Mouse (Mus musculus) hindbrain, embryonic 11.5 days (tissue): ENCODE results near the gene Elp1. TPM values are rescaled to one million over a fixed set of nuclear protein-coding genes. Genes with fewer than 3 reads are reported as not detected.

Source experiments
- ATAC-seq: fragments of 200-750 bp; cut with Nextera tagmentation; 2 replicates; pipeline ENCODE4 v1.8.0; 2017; ENCODE audit warnings: mild to moderate bottlenecking, moderate TSS enrichment, moderate library complexity; ENCODE audit not compliant: low FRiP score
- DNase-seq: peaks from one replicate; pipeline ENCODE4 v3.0.0-alpha.2; 2015; ENCODE audit warnings: low spot score
- H3K27ac ChIP-seq: fragments of 300-500 bp; sonication (generic); 2 replicates; pipeline ENCODE4 v1.5.1; 2014; ENCODE audit warnings: mild to moderate bottlenecking, low read depth, low read length
- H3K27me3 ChIP-seq: fragments of 300-500 bp; sonication (generic); 2 replicates; pipeline ENCODE4 v1.6.1; 2014; ENCODE audit warnings: mild to moderate bottlenecking, low read length, moderate library complexity, mixed read lengths; ENCODE audit not compliant: control insufficient read depth, insufficient read depth
- H3K36me3 ChIP-seq: fragments of 300-500 bp; sonication (generic); 2 replicates; pipeline ENCODE4 v1.6.1; 2014; ENCODE audit warnings: mild to moderate bottlenecking, low read length, moderate library complexity, mixed read lengths; ENCODE audit not compliant: control insufficient read depth, insufficient read depth
- H3K4me1 ChIP-seq: fragments of 300-500 bp; sonication (generic); replicated peaks from 2 replicates; pipeline ENCODE4 v1.6.1; 2014; ENCODE audit warnings: low read length, mixed read lengths; ENCODE audit not compliant: control insufficient read depth, insufficient read depth
- H3K4me2 ChIP-seq: fragments of 300-500 bp; sonication (generic); replicated peaks from 2 replicates; pipeline ENCODE4 v1.6.1; 2014; ENCODE audit warnings: mild to moderate bottlenecking, low read depth, low read length
- H3K4me3 ChIP-seq: fragments of 300-500 bp; sonication (generic); 2 replicates; pipeline ENCODE4 v1.5.1; 2014; ENCODE audit warnings: low read depth, low read length
- H3K9ac ChIP-seq: fragments of 300-500 bp; sonication (generic); 2 replicates; pipeline ENCODE4 v1.6.1; 2014; ENCODE audit warnings: low read depth, low read length
- H3K9me3 ChIP-seq: fragments of 300-500 bp; sonication (generic); 2 replicates; pipeline ENCODE4 v1.6.1; 2016; ENCODE audit warnings: low read length; ENCODE audit not compliant: control insufficient read depth
- WGBS: fragments of 180-500 bp; shearing (Covaris S2); extraction: QIAGEN DNeasy Blood & Tissue Kit; methylation state at CpG from one replicate; pipeline ENCODE4 v1.1.7; 2014; 5-methylcytosine and 5-hydroxymethylcytosine counted together
- polyA plus RNA-seq: library from polyadenylated mRNA; unstranded; fragments of >200 nt; fragmentation: Nextera tagmentation; extraction: Ambion mirVana; gene quantifications from 2 replicates; pipeline ENCODE4 v1.2.1, GENCODE M21; 2014

The Elp1 gene
- polyA plus RNA-seq, 1 experiment from 2014 or later = 74.9 TPM

DNA sequence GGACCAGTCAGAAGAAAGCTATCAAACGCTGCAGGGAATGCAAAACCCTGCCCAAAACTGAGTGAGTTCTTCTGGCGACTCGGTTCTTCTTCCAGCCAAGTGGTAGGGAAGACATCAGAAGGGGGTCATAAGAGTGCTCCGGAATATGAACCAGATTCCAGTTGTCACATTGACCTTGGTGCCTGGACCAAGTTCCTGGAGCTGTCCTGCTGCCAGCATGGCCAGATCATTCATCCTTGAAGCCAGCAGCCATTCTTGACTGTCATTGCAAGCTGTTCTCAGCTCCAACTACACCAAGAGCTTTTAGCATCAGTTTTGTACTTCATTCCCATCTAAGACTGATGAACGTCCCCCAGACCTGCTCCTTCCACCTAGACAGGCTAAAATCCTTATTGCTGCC lies 85.3 kb downstream of the Elp1 start:
- ATAC-seq (no peak), DNase-seq (no peak)
- WGBS = 61% methylated on average over 5 of the region's 5 CpGs
- H3K4me2 ChIP-seq = no peak overlapping the region
- H3K9ac ChIP-seq = no peak overlapping the region
- no peaks in the 10 kb centered on the region for H3K4me1 ChIP-seq
- no peaks in the 10 kb centered on the region for H3K36me3 ChIP-seq
- H3K9me3 ChIP-seq = no peaks in the 10 kb centered on the region
- no peaks in the 10 kb centered on the region for H3K27me3 ChIP-seq
- H3K27ac ChIP-seq = no peak overlapping the region
- no peak overlapping the region for H3K4me3 ChIP-seq

DNA sequence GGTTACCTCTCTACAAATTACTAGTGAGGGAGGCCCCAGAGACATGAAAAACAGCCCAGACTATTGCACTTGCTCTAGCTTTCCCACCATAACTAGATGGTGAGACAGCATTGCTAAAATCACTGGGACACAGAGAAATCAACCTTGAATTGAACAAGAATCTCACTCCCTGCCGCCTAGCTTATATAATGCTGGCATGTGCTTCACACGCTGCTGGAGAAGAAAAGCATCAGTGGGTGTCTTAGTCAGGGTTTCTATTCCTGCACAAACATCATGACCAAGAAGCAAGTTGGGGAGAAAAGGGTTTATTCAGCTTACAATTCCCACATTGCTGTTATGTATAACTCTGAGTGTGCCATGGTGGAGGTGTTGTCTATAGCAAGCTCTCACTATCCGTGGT lies 89.0 kb downstream of the Elp1 start:
- no peak overlapping the region for H3K4me3 ChIP-seq
- no peaks in the 10 kb centered on the region for H3K36me3 ChIP-seq
- ATAC-seq (no peak), DNase-seq (no peak)
- H3K9me3 ChIP-seq = no peaks in the 10 kb centered on the region
- H3K27ac ChIP-seq = no peak overlapping the region
- no peak overlapping the region for H3K4me2 ChIP-seq
- WGBS = 90% methylated on average over 3 of the region's 3 CpGs
- no peaks in the 10 kb centered on the region for H3K4me1 ChIP-seq
- H3K27me3 ChIP-seq = no peaks in the 10 kb centered on the region
- no peak overlapping the region for H3K9ac ChIP-seq

DNA sequence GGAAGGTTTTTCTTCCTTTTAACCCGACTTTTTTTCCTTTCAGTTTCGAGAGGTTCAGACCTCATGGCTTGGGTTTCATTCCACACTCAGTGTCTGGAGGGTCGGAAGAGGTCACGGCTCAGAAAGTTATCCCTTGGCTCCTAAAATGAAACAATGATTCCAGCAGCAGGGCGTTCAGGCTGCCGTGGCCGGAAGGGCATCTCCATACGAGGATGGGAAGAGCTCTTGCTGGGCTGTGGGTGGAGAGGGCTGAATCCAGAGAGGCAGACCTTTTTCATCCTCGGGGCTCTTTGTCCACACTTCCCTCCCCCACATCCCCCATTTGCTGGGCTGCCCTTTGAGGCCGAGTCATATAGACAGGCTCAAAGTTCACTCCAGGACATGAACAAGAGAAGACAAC lies 99.9 kb downstream of the Elp1 start:
- Histone ChIP-seq H3K36me3 (no peaks in the 10 kb centered on the region), H3K27me3 (no peaks in the 10 kb centered on the region), H3K4me3 (no peak overlapping the region), H3K4me1 (no peaks in the 10 kb centered on the region), H3K4me2 (peak overlapping the region; percentile 1), H3K9me3 (no peaks in the 10 kb centered on the region), H3K27ac (no peak overlapping the region), H3K9ac (no peak overlapping the region)
- DNase-seq (peak; percentile 47), ATAC-seq (no peak)
- WGBS = 4% methylated on average over 10 of the region's 10 CpGs

Other genes with a start within 250 kb of the Elp1 start
- not detected in 2 replicates for gene Gm26657, start 62.3 kb downstream of the Elp1 start, polyA plus RNA-seq
- gene Actl7b, start 60.9 kb downstream of the Elp1 start, polyA plus RNA-seq = not detected in 2 replicates
- not detected in 2 replicates for gene Actl7a, start 58.9 kb downstream of the Elp1 start, polyA plus RNA-seq
- 25.3 and 26.3 TPM in 2 replicates for gene Fam206a, start within 50 bp of the Elp1 start, polyA plus RNA-seq
- 22.2 and 25.2 TPM in 2 replicates for gene Ctnnal1, start 62.9 kb upstream of the Elp1 start, polyA plus RNA-seq
- 6.5 and 7.7 TPM in 2 replicates for gene Tmem245, start 145.1 kb upstream of the Elp1 start, polyA plus RNA-seq
- 5.0 and 6.0 TPM in 2 replicates for gene Frrs1l, start 188.1 kb upstream of the Elp1 start, polyA plus RNA-seq